Mouse (Mus musculus): ENCODE results near the gene Ccdc85b.

Ccdc85b gene

DNA sequence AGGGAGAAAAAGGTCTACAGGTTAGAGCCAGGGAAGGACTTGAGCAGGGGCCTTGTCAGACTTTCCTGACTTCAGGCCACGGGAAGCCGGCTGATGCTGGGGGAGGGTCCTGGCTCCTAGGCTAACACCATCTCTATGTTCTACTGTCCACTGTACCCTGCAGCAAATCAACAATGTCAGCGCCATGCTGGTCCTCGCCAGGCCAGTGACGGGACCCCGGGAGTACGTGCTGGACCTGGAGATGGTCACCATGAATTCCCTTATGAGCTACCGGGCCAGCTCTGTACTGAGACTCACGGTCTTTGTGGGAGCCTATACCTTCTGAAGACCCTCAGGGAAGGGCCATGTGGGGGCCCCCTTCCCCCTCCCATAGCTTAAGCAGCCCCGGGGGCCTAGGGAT, 23.7 kb upstream of the Ccdc85b start:
- DNase-seq (ENCODE audit: low spot score) = no peak

DNA sequence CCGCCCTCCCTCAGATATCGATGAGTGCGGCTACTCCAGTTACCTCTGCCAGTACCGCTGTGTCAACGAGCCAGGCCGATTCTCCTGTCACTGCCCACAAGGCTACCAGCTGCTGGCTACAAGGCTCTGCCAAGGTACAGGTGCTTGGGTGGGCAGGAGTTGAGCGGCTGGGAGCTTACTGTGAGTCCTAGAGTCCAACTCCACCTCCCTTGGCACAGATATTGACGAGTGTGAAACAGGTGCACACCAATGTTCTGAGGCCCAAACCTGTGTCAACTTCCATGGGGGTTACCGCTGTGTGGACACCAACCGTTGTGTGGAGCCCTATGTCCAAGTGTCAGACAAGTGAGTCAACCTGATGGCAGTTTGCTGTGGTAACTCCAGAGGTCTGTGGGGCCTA, 22.3 kb upstream of the Ccdc85b start:
- no peak for DNase-seq (ENCODE audit: low spot score)

DNA sequence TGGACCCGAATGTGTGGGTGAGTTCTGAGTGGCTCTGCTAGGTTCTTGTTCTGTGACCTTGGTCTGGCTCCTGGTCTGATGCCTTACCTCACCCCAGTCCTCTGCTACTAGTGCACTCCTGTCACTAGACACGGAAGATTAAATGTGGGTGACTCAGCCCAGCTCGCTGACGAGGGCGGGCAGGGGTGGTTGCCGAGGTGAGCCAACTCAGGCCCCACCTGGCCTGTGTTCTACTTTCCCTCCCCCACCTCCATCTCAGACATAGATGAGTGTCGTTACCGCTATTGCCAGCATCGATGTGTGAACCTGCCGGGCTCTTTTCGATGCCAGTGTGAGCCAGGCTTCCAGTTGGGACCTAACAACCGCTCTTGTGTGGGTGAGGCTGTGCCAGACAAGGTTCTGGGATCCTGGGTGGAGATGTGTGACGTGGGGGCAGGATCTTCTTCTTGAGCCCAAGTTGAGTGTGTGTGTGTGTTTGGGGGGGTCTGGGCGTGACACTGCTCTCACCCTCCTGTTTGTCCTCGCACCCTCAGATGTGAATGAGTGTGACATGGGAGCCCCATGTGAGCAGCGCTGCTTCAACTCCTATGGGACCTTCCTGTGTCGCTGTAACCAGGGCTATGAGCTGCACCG, 20.1 kb upstream of the Ccdc85b start:
- DNase-seq (ENCODE audit: low spot score) = no peak

DNA sequence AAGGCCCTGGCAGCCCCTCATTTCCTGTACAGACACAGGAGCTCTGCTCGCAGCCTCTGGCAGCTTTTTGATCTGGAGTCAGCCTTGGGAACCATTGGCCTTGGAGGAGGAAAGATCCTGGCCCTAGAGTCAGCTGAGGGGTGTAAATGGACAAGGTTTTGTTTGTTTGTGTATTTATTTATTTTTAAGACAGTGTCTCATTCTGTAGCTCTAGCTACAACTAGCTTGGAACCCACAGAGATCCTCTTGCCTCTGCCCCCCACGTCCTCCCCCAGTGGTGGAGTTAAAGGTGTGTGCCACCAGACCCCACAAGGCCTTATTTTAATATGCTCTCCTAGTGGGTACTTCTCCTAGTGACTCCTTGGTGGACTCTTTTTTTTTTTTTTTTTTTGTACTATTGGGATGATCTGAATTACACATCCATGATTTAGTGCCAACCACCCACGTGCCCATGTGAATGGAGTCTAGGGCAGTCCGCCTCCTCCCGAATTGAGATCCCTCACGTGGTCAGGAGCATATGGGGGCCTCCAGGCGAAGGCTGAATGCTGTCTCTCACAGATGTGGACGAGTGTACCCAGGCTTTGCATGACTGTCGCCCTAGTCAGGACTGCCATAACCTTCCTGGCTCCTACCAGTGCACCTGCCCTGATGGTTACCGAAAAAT, 19.4 kb upstream of the Ccdc85b start:
- no peak for DNase-seq (ENCODE audit: low spot score)

DNA sequence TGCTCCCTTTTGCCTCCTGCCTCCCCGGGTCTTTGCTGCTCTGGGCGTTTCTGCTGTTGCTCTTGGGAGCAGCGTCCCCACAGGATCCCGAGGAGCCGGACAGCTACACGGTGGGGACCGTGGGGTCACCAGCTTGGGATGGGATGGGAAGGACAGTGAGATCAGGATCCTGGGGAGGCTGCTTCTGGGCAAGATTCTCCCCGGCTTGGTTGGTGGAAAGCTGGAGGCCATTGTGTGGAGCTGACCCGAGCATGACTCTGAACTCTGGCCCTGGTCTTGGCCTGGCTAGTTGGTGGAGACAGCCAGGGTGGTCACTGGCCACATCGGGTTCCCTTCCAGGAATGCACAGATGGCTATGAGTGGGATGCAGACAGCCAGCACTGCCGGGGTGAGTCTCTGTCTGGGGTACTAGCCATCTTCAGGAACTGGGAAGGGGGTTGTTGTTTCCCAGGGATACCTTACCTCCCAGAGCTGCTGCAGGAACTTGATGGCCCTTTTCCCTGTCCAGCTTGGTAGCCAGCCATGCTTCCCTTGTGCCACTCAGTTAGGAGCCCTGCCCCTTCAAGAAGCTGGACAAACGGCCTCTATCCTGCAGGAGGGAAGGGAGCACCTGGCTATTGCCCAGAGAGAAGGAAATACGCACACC, 17.5 kb upstream of the Ccdc85b start:
- no peak for DNase-seq (ENCODE audit: low spot score)

DNA sequence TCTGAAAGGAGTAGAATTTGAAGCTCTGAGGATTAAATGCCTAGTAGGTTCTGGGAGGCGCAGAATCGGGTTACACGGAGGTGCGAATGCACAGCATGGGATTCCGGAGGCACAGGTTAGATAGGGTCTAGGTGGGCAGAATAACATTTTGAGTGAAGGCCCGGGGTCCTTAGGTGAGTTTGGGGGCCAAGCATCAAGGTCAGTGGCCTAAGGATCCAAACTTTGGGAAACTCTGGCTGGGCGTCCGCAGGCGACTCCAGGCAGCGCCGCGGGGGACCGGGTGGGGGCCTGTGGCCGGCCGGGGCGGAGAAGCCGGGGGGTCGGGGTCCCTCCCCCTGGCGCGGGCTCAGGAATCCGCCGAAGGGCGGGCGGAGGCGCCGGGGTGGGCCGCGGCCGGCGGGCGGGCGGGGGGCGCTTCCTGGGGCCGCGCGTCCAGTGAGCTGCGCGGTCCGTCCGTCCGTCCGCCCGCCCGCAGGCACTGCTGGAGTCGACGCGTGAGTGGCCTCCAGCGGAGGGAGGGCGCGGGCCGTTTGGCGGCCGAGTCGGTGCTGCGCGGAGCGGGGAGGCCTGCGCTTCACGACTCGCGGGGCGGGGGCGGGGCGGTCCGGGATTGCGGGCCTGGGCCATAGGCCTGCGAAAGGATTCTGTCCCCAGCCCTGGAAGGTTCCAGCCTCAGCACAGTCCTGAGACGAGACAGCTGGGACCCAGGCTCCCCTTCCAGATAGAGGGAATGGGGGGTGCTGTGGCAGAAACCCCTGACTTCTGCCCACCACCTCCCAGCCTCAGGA, 16.8 kb upstream of the Ccdc85b start:
- DNase-seq (ENCODE audit: low spot score) = no peak

DNA sequence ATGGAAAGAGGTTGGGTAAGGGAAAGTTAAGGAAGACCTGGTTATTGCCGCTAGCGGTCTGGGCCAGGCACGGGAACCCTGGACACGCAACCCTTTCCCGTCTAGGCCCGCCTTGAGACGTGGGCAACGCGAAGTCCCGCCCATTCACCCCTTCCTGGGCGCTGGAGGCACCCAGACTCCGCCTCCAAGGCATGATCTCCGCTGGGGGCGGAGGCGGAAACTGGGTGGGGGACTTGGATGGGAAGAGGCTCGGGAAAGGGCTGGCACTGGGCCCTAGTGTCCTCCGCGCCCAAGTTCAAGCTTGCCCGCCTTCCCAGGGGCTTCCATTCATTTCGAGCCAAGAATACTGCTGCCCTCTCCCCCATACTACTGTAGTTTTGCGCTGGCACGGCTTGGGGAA, 16.0 kb upstream of the Ccdc85b start, which contains the start of gene Efemp2:
TSS of gene Efemp2 (plus strand) at position 235 of the 400 bp plus-strand sequence.
- DNase-seq (ENCODE audit: low spot score) = no peak

DNA sequence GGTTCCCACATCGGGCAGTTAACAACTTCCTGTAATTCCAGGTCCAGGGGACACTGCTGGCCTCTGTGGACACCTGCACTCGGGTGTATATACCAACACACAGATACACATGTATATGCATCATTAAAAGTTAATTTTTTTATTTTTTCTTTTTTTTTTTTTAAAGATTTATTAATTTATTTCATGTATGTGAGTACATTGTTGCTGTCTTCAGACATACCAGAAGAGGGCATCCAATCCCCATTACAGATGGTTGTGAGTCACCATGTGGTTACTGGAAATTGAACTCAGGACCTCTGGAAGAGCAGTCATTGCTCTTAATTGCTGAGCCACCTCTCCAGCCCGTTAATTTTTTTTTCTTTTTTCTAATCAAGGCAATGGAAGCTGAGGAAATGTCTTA, 15.2 kb upstream of the Ccdc85b start:
- DNase-seq (ENCODE audit: low spot score) = no peak

DNA sequence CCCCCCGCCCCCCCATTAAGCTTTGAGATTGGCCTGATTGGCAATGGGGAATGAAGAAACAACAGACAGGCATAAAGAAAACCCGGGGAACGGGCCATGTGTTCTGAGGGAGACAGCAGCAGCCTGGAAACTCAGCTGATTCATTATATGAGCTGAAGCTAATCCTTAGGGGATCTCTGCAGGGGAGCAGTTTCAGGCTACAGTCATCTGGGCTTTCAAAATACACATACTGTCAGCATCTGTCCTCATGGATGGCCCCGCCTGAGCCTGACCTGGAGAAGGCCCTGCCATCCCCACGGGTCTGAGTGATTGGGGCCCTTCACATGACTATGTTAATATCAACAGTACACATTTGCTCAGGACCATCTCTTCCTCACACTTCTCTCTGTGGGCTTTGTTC, 14.2 kb upstream of the Ccdc85b start:
- DNase-seq (ENCODE audit: low spot score) = no peak

DNA sequence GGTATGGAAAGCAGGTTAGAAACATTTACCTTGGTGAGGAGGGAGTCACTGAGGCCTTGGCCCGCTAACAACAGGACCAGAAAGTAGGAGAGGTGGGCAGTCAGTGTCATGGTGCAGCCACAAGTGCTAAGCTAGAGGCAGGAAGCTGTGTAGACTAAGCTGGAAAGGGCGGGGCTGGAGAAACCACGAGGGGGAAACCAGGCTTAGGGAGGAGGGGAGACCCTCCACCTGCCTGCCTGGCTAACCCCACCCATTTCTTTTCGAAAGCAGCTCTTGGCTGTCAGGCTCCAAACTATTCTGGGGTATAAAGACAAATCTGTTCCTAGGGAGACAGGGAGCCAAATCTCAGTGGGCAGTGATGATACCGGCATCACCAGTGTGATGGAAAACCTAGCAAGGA, 10.7 kb upstream of the Ccdc85b start, which contains the start of gene Ctsw:
TSS of gene Ctsw (minus strand) at position 134 of the 400 bp plus-strand sequence.
- no peak for DNase-seq (ENCODE audit: low spot score)

DNA sequence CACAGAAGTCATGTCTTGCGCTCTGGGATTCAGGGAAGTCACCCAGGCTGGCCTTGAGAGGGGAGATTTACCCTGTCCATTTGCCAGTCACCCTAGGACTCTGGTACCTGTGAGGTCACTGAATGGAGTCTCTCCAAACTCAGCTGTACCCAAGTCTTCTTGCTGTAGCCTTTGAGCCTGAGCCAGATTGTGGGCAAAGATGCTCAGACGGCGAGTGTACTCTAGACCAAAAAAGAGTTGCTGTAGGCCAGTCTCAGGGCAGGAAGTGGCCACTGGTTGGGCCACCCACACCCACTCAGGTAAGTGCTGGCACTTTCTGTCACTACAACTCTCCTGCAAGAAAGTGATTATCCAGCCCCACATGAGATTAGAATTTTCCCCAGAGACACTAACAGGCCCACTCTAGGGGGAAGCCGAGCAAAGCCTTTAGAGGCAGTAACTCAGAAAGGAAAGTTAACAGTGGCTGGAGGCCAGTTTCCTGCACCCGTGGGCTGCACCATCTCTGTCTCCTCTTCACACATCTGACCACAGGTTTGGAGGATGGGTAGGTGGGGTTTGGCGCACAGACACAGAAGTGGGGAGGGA, 9.3 kb upstream of the Ccdc85b start:
- no peak for DNase-seq (ENCODE audit: low spot score)

DNA sequence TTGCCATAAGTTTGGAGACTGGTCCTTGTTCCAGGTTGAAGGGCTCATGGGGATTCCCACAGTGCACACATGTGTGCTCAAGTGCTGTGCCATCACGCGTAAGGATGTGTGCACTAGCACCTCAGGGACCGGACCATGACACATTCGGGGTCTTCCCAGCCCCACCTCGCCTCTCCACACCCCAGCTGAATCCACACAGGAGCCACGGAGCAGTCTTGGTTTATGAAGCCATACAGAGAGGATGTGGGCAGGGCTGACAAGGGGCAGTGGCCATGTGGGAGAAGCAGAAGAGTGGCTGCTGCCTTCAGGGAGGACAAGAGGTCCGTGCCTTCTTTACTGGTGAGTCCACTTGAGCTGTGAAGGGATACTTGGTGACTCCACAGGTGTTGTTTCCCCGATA, 7.3 kb upstream of the Ccdc85b start:
- DNase-seq (ENCODE audit: low spot score) = no peak

DNA sequence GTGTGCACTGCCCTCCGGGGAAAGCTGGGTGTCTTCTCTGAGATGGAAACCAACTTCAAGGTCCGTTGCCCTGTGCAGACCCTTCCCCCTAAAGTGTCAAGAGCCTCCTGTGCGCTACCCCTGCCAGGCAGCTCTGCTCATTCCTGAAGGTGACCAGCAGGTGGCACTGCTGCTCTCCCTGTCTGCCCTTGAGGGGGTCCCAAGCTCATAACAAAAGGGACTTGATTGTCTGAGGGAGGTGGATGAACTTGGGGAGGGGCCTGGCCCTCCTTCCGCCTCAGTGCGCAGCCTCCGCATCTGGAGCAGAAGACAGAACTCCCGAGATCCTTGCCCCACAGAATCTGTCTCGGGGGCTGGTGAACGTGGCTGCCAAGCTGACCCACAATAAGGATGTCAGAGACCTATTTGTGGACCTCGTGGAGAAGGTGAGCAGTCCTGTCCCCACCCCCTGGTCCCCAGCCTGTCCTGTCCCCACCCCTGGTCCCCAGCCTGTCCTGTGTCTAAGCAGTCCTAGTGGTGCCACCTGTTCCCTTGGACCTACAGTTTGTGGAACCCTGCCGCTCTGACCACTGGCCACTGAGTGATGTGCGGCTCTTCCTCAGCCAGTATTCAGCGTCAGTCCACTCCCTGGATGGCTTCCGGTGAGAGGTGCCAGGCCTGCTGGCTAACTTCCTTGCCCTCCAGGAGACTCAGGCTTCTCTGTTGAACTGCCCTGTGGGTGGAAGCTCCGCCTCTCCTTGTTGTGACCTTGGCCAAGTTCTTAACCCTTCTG, 6.3 kb upstream of the Ccdc85b start:
- no peak for DNase-seq (ENCODE audit: low spot score)

DNA sequence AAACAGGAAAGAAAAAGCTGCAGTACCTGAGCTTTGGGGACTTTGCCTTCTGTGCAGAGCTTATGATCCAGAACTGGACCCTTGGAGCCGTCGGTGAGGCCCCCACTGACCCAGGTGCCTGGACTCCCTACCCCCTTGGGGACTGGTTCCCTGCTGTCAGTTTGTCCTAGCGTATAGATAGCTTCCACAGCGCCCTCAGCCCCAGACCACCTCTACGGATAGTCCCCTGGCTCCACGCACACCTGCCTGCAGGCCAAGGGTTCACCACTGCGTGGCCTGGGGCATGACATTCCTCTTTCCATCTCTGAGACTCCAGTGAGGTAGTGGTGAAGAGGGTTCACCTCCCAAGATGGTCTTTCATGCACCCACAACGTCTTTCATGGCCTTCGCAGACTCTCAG, 5.5 kb upstream of the Ccdc85b start:
- DNase-seq (ENCODE audit: low spot score) = no peak

DNA sequence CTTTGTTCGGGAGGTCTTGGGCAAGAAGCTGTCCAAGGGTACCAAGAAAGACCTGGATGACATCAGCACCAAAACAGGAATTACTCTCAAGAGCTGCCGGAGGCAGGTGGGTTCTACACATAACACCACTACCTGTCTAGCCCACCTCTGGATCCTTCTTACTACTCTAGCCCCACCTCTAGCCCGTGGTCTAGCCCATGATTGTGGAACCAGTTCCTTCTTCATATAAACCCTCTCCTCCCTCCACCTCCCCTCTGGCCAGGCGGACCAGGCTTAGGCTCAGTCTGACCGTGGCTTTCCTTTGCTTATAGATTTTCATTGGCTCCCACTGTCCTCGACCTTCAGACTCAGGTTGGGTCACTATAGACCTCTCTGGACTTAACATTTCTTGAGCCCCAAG, 3.7 kb upstream of the Ccdc85b start:
- no peak for DNase-seq (ENCODE audit: low spot score)

DNA sequence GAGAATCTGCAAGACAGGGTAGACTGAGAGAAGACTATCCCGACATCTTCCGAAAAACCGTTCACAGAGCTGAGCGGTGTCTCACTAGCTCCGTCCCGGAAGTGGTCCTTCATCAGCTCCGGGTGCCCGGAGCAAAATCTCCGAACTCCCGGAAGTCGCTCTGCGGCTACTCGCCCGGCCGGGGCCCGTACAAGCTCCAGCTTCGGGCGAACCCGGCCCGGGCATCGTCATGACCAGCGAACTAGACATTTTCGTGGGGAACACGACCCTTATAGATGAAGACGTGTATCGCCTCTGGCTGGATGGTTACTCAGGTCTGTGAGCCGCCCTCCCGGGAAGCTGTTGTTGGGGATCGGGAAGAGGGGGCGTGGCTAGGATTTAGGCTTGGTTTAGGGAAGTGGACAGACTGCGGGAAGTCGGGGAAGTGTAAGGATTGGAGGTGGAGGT, 2.8 kb upstream of the Ccdc85b start, which contains the start of gene Fibp:
TSS of gene Fibp (plus strand) at position 151 of the 447 bp plus-strand sequence.
- DNase-seq (ENCODE audit: low spot score) = peak; percentile 78

DNA sequence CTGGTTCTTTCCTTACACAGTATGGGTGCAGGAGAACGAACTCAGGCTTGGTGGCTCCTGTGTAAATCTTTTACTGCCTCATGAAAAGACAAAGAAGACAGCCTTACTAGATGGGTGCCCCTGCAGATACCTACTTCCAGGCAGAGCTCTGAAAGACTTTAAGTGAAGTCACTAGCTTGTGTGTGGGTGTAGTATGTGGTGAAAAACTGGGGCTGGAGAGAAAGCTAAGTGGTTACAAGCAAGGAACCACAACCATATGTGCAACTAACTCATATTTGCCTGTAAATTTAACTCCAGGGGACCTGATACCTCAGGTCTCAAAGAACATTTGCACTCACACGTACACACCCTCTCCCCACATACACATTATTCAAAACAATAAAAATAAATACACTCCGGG, 2.2 kb upstream of the Ccdc85b start:
- DNase-seq (ENCODE audit: low spot score) = no peak

DNA sequence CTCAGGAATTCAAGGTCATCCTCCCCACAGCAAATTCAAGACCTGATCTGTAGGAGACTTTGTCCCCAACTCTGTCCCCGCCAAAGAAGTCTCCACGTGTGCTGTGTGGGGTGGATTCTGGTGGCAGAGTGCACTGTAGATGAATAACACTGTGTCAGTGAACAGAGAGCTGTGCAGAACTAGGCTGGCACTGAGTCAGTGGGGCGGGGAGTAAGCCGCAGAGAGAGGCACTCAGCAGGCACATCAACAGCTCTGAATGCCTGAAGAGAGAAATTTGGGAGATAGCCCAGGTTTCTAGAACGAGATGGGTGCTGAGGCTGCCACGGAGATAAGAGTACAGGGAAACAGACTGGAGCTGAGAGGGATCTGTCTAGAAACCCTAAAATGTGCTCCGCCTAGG, 1.3 kb upstream of the Ccdc85b start:
- DNase-seq (ENCODE audit: low spot score) = no peak

DNA sequence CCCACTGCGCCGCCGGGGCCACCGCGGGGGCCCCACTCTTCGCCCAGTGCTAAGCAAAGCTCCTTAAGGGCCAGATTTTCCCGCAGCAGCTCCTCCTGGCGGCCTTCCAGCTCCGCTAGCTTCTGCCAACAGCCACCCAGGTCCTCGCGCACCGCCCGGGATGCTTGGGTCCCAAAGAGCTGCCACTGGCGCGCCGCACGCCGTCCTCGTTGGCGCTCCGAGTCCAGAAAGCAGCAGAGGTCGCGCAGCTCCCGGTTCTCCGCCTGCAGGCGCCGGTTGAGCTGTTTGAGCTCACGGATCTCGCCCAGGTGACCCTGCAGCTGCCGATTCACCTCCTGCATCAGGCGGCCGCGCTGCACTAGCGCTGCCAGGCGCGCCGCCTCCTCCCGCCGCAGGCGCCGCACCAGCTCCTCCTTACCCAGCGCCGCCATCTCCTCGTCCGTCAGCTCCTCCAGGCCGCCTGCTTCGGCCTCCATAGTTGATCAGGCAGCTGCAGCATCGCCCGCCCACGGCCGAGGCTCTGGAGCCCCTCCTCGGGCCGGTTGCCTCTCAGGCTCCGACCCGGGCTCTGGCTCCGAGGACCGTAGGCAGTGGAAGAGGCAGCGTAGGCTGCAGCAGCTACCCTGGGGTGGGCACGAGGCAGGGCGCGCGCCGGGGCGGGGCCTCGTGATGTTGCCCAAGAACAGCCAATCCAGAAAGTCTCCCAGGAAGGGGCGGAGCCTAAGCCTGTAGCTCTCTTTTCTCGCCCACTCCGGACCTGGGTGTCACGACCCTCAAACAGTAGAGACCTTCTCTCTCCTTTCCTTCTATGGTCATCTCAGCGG, 560 bp downstream of the Ccdc85b start:
- DNase-seq (ENCODE audit: low spot score) = peak; percentile 91

DNA sequence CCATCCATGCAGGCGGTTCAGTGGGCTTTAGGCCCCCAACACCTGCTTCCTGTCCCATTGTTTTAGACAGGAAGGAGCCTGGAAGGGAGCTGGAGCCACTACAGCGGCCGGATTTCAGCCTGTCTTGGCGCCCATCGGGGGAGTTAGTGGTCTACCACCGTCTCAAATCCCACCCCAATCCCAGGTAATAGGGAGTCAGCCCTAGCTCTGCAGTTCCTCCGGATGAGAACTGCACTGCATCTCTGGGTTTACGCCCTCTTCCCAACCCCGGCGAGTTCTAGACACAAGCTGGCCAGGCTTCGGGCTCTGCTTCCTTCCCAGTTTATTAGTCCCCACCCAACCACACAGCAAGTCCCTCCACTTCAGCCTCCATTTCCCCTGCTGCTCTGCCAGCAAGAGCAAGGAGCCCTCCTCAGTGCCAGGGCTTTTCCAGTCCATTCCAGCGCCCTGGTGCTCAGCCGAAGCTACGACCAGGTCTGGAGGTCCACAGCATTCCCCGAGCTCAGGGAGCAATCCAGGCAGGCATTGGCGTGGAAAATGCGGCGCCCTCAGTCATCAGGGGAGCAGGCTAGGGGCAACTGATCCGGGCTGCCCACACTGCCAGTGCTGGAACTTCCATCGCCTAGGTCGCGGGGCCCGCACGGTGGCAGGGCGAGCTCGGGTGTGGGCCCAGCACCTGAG, 1.3 kb downstream of the Ccdc85b start:
- no peak for DNase-seq (ENCODE audit: low spot score)
